Mouse (Mus musculus) heart, adult 9 months (tissue): ENCODE measurements around the gene Gpr142.
A peak's percentile ranks its signal among the peaks of the same experiment; 100 is the strongest.

Experiments
- DNase-seq, 2 experiments: peaks; one replicate each; pipeline ENCODE4 v3.0.0; 2022; ENCODE audit warnings: low spot score in 2 of 2

Gpr142 gene

GRCm38 (mm10) chr11:114844464-114845220, 45.9 kb downstream of the Gpr142 start:
- DNase-seq: no peak

GRCm38 (mm10) chr11:114846336-114846735, 47.6 kb downstream of the Gpr142 start:
- DNase-seq: no peak

- no peak for DNase-seq
Observed at GRCm38 (mm10) chr11:114847008-114847407, 48.3 kb downstream of the Gpr142 start.

GRCm38 (mm10) chr11:114849572-114849971, 50.8 kb downstream of the Gpr142 start:
- no peak for DNase-seq

- DNase-seq: no peak
Observed at GRCm38 (mm10) chr11:114850066-114850451, 51.3 kb downstream of the Gpr142 start.

GRCm38 (mm10) chr11:114850452-114851268, 51.9 kb downstream of the Gpr142 start, which contains the start of gene Gprc5c:
Gene Gprc5c (plus strand): TSS chr11:114851152.
- DNase-seq: peak; percentile 69 to 78

- no peak for DNase-seq
Observed at GRCm38 (mm10) chr11:114851269-114851607, 52.5 kb downstream of the Gpr142 start.

- peak; percentile 51 to 57 for DNase-seq
Observed at GRCm38 (mm10) chr11:114851608-114852310, 53.0 kb downstream of the Gpr142 start.

GRCm38 (mm10) chr11:114852311-114853173, 53.8 kb downstream of the Gpr142 start:
- peak in 1 of 2 experiments; percentile 21 for DNase-seq

- peak in 1 of 2 experiments; percentile 27 for DNase-seq
Observed at GRCm38 (mm10) chr11:114853174-114853838, 54.6 kb downstream of the Gpr142 start.

- DNase-seq: no peak
Observed at GRCm38 (mm10) chr11:114854581-114854980, 55.9 kb downstream of the Gpr142 start.

- DNase-seq: no peak
Observed at GRCm38 (mm10) chr11:114856125-114856524, 57.4 kb downstream of the Gpr142 start.
